Mouse (Mus musculus): ENCODE measurements around the gene S100a11.
"Not testable (repeated sequence)": the region's sequence is repeated elsewhere in the genome, so short reads cannot be mapped to it uniquely, and the experiment has no call there.

The S100a11 gene

DNA sequence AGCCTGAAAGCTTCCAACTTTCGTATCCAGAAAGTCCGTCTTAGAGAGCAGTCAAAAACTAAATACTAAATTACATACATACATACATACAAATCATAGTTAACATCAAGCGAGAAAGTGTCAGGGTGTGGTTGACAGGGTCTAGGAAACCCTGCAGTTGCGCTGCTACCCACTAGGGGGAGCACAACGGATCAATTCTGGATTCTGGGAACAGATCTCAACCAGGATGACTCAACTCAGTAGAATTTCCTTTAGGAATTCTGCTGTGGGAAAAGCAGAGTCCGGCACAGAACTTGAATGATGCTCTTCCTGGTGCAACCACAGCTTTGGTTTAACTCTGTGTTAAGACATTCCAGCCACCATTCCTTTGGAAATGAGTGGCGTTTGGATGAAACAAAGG is 2.3 kb downstream of the S100a11 start:
- peak; percentile 75 for DNase-seq

DNA sequence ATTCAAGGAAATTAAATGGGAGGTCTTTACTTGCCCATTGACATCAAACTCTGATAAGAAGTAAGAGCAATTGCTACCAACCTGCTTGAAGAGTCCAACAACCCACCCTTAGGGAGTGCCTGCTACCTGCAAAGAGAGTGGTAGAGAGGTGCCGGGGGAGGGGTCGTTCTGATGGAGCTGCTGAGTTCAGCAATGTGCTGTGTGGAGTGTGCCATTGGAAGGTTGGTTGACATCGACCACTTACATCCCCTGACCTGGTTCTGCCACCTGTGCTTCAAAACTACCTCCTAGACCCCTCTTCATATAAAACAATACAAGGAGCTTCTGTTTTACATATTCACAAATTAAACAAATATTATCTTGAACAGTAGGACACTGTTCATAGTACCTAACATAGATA is 7.0 kb downstream of the S100a11 start:
- DNase-seq: no peak

DNA sequence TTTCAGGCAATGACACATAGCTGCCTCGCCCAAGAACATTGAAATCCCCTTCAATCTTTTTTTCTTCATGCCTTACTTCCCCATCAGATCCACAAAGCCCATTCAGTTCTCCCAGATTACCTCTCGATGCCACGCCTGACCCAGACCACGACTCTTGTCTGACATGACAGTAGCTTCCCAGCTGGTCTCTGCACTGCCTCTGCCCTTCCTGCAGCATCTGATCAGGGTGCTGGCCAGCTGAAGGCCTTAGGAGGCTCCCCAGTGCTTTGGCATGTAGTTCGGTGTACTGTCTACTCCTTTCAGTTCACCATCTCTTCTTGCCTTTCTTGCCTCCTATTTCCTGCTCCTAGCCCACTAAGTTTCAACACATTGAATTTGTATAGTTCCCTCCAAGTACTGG is 8.5 kb downstream of the S100a11 start:
- no peak for DNase-seq

DNA sequence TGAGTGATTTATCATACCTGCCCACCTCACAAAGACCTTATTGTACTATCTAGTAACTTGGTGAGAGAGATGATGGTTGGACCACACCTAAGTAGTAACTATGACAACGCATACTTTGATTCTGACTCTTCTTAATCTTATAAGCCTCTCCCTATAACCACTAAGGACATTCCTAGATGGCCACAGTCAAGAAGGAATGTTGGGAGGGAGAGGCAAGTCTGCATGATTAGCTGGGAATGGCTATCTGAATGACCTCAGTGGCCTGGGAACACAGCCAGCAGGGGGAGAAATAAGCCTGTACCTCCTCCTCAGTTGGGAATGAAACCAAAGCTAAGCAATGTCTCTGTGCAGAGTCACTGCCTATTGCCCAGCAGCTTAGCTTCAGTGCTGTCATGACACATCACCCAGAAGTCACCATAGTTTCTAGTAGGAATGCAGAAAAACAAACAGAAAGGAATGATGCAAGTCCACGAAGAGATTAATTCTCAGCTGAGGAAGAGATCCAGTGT is 16.8 kb downstream of the S100a11 start:
- peak; percentile 45 for DNase-seq

DNA sequence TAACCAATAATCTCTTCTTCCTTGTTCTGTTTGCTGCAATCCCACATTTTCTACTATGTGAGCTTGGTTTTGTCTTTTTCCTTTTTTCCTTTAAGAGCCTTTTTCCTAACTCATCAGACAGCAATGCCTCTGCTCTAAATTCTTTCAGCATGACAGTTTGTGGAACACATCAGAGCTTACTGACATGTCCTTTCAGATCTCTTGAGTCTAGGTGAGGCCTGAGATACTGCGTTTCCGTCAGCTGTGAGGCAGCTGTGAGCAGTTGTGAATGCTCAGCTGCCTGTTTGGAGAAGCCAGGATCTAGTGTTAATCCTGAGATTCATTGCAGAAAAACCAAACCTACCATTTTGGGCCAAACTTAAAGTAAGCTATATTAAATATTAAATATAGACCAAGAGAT is 18.2 kb downstream of the S100a11 start:
- no peak for DNase-seq

DNA sequence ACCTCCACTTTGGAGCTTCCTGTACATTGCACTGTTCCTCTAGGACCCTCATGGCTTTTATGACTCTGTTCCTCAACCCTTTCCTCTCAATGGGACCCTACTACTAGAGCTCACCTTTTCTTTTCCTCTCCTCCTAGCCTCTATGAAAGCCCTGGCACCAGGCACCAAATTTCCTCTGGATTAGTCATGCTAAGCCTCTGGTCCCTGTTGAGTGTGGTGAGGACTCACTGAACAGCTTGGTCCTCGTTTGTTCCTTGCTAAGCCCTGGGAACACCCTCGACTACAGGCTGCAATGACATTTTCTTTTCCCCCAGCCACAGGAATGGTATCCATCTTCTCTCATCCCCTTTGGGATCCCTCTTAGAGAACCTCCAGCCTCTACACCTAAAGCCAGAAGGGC is 21.2 kb downstream of the S100a11 start:
- DNase-seq: no peak

DNA sequence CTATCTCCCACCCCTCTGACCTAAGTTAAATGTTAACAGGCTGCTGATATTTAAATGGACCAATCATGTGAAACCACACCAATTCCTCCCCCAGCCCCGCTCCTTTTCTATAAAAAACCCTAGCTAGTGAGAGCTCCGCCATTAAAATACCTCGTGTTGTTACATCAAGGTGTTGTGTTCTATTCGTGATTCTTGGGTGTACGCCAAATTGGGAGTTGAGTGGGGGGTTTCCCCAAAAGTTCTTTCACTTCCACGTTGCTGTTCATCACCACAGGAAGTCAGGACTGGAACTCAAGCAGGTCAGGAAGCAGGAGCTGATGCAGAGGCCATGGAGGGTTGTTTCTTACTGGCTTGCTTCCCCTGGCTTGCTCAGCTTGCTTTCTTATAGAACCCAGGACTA is 23.9 kb downstream of the S100a11 start:
- not testable (repeated sequence) for DNase-seq

DNA sequence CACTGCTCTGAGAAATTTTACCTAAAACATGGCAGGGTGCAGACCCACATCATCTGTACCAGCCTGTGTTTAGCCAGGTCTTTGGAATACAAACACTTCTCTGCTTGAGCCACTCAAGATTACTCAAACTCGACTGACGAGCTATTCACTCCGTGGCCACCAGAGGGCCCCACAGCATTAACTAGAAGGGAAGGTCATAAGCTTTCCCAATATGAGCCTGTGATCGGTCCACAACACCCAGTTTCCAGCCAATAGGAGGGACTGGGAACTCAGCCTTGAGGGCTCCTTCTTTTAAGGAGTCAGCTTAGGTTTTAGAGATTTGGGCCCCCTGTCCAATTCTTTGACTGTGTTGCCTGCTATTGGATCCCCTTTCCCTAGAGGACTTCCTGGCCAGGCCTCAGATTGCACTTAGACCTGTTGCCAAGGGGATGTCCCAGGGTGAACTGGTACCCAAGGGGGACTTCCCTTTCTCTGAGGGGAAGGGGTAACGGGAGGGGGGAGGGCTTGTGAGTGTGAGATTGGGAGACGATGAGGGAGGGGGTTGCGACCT is 26.9 kb downstream of the S100a11 start:
- DNase-seq: peak; percentile 93

DNA sequence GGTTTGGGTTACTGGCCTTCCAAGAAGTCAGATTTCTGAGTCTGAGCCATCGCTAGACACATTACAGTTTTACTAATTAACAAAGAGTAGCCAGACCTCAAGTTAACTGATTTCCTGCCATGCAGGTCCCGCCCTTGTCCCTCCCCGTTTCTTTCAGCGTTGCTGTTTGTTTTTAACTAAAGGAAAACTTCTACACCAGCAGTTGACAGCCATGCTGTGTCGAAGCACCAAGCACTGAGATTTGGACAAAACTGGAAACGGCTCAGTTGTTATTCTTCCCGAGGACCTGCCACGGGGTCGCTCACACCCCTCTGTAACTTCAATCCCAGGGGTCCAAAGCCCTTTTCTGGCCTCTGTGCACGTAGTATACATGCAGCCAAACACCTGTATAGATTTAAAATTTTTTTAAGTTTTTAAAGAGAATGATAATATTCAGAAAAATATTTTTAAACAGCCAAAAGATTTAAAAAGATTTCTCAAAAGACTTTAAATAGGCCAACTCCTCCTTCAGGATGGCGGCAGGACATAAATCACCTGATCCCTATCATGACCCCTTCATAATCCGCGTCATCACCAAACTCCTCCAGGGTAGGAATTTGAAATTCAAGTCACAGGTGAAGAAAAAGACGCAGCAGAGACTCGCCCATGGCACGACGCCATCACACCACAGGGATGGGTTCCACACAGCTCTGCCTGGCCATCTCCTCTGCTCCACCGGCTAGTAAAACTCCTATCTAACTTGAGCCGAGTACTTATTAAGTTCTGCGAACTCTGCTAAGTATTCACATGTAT is 27.7 kb downstream of the S100a11 start:
- no peak for DNase-seq

DNA sequence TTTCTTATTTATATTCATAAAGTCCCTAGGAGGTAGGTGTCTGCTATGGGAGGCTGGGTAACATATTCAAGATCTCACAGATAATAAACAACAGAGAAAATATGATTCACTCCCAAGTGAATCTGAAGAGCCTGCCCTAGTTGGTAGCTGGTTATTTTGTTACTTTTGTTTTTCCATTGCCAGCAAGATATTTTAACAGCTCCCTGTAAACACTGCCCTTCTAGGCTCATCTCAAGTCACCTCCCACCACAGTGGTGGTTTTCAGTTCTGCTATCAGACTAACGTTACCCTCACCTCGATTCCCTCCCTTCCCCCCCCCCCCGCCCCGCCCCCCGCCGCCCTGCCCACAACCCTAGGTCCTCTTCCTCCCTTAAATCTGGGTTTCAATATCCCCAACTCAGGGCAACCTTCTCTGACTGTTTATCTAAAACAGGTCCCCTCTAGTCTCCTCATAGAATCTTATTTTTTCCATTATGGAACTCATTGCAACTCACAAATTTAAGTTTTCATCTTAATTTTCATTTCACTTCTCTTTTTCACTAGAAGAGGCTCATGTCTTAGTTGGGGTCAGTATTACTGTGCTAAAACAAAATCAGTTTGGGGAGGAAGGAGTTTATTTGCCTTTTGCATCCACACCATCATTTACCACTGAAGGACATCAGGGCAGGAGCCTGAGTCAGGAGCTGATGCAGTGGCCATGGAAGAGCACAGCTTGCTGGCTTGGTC is 28.4 kb downstream of the S100a11 start:
- no peak for DNase-seq

DNA sequence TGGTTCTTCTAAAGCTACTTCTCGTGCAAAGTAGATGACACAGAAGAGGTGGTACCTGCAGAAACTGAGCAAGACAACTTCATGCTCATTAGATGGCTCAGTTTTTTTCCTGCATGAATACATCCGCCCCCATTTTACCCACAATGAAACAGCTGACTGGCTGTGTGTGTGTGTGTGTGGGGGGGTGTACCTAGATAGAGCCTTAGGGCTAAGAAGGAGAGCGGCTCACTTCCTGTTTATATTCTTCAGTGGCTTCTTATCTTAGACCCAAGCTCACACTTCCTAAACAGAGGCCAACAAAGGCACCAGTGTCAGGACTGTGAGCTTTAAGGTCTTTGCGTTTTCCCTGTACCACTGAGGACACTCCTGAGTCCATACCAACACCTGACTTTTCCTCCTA is 29.7 kb downstream of the S100a11 start:
- no peak for DNase-seq

DNA sequence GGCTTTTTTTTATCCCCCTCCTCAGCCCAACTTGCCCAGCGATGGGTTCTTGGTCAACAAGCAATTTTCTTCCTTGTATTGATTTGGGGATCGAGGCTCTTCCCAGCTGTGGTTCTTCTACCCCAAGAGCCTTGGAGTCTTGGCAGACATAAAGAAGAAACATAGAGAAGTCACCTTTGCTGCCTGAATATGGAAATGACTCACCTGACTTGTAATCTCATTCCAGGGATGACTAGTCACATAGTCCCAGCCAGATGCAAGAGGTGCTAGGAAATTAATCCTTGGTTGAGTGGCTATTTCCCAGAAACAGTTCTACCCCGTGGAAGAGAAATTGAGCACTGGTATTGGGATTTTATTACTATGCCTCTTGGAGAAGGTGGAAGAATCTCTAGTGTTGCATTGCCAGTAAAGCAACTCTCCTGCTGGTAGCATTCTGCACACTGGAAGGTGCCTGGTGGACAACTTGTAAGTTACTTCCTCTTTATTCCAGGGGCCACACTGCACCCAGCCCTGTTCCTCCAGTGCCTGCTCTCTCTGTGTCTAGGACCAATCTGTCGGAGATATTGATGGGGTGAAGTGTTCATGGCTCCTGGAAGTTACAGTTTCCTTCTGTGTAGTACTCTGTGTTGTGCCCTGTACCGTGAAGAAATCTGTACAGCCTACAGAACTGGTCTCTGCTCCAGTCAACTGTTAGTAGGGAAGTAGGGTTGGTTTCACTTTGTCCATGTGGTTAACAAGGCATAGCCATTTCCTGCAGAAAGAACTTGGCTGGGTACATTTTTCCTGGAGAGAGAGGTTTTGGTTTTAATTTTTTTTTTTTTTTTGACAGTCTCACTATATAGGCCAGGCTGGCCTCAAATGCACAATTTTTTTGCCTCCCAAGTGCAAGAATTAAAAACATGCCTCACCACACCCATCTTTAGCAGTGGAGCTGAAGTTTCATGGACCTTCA is 31.9 kb downstream of the S100a11 start:
- DNase-seq: no peak

DNA sequence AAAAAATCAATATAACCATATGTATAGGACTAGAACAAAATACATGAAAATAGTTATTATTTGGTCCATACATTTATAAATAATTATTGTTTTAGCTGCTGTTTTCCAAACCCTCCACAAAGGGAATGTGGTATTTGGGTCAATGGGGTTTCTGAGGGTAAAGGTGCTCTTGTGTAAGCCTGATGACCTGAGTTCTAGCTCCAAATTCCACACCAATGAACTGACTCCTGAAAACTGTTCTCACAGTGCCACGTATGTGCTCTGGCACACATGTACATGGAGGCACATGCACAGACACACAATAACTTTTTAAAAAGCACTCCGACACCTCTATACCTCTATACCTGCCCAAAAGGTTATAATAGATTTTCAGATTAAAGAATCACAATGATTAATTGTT is 33.0 kb downstream of the S100a11 start:
- DNase-seq: no peak

DNA sequence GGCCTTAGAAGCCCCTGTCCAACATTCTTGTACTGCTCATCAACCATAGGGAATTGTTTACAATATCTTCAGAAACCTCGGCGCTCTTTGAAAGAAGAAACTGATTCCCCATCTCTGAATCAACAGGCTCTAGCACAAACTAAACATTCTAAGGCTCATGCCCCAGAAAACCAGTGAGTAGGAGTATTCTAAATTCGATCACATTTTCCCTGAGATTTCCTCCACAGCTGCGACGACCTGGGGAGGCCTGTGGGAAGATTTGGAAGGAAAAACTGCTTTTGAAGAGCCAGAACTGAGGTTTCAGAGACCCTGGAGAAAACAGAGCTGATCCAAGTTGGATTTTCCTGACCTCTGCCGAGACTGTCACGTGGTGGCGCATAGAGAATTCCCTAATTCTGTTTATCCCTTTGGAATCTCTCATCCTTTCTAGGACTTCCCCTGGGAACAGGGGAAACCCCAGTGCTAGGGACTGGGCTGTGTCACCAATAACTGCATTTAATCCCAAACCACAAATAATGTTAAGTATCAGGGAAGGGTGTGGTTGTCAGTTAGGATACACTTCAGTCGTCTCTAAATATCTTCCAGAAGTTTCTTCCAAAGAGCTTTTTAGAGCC is 33.6 kb downstream of the S100a11 start:
- DNase-seq: no peak

DNA sequence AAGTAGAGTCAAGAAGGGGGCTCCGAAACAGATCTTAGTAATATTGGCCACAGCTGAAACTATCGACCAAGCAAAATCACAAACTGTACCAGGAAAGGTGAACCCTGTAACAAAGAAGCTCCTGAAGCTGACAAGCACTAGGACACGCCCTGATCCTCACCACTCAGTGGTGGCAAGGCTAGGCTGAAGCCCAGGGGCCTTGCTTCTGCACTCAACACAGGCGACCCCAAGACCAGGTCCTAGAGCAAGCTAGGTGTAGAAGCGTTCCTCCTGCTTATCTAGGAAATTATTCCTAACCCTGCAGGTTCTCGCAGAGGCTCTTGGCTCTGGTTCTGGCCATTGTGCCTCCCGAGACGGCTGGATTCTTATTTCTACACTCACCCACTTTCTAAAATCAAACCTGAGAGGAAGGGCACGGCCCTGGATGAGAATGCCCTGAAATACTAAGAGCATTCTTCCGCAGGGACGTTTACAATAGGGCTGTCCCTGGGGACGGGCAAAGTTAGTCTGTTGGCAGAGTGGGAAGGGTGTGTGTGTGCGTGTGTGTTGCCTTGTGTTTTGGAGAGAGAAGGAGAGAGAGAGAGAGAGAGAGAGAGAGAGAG is 34.2 kb downstream of the S100a11 start:
- DNase-seq: peak; percentile 34

DNA sequence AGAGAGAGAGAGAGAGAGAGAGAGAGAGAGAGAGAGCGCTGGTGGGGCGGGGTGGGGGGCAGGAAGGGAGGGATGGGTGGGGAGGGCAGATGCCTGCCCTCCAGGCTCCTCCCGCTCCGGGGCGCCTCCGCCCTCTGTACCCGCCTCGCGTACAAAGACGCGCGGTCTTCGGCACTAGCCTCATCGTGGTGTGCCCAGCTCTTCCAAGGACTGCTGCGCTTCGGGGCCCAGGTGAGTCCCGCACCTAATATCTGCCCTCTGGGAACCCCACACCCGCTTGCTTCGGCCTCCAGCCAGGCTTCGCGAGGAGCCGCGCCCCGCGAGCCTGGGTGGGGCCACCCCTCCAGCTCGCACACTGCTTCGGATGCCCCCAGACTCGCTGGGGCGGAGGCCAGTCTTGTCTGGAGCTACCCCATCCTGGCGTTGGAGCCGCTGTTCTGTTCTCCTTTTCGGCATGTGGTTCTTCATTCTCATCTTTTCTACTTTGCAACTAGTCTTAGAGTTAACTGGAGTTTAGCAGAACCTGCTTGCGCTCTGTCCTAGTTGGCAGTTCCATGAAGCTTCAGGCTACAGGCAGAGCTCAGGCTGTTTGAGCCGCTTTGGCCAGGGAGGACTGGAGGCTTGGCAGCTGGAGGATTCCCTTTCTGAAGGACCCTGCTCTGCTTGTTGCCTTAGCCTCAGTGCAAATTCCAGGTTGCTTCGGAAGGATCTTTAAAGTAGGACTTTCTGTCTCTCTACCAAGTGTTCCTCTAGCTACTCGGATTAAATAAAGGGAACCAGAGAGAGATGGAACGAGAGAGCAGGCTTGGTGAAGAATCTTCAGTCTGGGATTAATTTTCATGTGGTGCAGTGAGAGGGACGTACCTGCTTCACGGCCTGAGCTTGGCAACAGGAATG is 34.9 kb downstream of the S100a11 start, which contains the start of gene S100a10:
Gene S100a10, plus strand, starts transcription at position 100 of the 897 bp plus-strand sequence.
- DNase-seq: peak; percentile 80

DNA sequence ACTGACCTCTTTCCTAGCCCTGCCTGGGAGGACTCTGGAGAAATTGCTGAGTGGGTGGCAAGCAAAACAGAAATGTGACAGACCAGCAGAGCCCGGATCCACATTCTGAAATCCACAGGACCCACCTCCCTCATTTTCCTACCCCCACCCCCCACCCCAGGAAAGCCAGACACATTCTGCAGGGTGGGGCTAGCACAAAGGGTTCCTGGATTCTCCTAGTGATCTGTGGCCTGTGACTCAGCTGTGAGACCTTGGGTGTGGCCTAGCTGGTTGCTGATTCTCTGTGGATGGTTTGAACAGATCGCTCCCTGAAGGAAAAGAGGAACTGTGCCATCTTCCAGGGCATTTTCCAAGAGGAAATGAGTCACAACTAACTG is 35.6 kb downstream of the S100a11 start:
- DNase-seq: peak; percentile 61

DNA sequence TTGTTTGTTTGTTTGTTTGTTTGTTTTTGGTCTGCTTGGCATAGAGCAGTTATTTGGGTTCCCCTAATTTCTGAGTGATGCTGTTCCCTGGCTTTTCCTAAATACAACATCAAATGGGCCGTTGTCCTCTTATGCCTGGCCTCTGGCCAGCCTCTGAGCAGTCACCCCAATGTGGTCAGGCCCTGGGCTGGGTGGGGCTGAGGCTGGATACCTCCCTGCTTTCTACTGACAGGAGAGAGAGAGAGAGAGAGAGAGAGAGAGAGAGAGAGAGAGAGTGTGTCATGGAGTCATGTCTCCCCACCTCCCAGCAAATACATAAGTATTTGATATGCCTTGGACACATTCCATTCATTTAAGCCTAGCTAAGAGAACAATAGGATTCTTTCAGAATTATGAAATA is 36.3 kb downstream of the S100a11 start:
- no peak for DNase-seq

DNA sequence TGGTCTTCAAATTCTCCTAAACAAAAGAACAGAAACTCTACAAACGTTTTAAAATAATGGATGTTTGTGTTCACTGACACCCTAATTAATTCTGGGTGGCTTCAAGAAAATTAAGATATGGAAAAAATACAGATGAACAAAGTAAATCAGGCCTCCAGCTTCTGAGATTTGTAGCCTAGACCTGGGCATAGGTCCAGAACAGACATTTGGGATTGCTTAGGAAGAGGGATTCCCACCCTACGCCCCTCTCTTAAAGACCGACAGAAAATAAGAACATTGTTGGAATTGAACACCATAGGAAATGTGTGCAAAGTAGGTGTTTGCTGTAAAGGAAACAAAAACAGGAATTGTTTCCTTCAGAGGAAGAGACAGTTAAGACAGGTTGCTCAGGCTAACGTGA is 37.2 kb downstream of the S100a11 start:
- DNase-seq: no peak

DNA sequence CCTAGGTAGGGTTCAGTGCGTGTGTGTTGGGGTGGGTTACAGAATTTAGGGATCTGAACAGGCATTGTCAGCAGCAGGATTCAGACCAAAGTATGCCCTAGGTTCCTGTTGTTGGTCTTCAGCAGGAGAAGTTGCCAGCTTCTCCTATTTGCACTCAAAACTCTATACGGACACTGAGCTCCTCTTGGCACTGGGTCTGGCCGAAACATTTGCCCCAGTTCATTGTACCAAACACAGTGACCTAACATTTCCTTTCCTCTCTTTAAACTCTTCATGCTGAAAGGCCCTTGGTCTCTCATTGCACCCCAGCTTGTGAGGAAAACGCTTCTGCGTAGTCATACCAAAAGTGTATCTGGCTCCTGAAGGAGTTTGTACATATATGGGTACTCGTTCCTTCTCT is 39.7 kb downstream of the S100a11 start:
- DNase-seq: no peak

DNA sequence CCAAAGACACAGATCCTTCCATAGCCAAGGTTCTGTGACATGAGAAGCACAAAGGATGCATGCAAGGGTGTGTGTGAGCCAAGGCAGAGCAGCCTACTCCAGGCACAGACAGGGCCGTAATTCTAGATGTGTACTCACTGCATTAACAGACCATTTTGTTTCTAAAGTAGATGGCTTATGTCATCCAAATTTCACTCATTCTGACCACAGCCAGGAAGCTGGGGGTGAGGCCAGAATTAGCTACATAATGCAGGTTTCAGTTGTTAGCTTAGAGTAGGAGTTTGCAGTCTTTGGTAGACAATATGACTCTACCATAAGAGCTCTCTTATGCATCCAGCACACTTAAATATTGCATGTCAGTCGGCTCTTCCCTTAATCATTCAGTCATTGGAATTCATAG is 42.1 kb downstream of the S100a11 start:
- DNase-seq: no peak

Data from lung, postnatal 14 days (tissue).